Comparison of ENCODE assay signal across 21 mouse cellular contexts in the genomic region with DNA sequence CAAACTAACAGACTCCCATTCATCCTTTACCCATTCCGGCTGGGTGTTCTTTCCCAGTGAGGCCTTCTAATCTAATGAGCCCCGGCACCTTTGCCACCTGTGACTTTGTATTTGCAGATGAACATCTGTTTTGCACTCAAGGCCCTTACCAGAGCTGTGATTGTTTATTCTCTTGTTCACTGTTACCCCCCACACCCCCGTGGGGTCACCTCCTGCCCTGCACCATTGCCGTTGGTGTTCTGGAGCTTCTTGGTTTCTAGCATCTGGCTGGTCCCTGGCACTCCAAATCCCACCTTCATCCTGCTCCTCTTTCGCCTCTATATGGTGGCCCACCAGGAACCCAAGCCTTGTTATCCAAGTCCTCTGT. TPM values are rescaled to one million over a fixed set of nuclear protein-coding genes. Genes with fewer than 3 reads are reported as not detected.
A peak's percentile ranks its signal among the peaks of the same experiment; 100 is the strongest.
DNase-seq lines count a peak whose midpoint lies in the region; ATAC-seq and TF ChIP-seq lines count a peak whose summit lies in the region.
"Had no signal": no experiment of that assay in that cellular context is flagged by ENCODE, and none has a peak within 500 bp of the region (broad histone marks: within the 10 kb centered on the region; RNA-seq: fewer than 3 reads in every experiment).

No protein-coding gene starts in this region.

- H3K36me3 ChIP-seq in kidney, embryonic 15.5 days, result no peaks in the 10 kb centered on the region
- H3K36me3 ChIP-seq in lung, embryonic 16.5 days (ENCODE audit: control insufficient read depth, insufficient read depth, low read length), result no peaks in the 10 kb centered on the region
- no peaks in the 10 kb centered on the region for H3K36me3 ChIP-seq in intestine, postnatal 0 days (ENCODE audit: control insufficient read depth, insufficient read depth)
- no peaks in the 10 kb centered on the region for H3K36me3 ChIP-seq in stomach, postnatal 0 days (ENCODE audit: control insufficient read depth, insufficient read depth, low read length)
- H3K36me3 ChIP-seq: hindbrain, embryonic 15.5 days; liver, embryonic 15.5 days; midbrain, embryonic 15.5 days; neural tube, embryonic 13.5 days had no signal

- TF ChIP-seq EP300 in stomach, postnatal 0 days (optimal IDR thresholded peaks at IDR 0.05), result no peak

- H3K4me2 ChIP-seq in kidney, embryonic 15.5 days, result no peak overlapping the region
- H3K4me2 ChIP-seq in lung, embryonic 16.5 days (ENCODE audit: low read depth, low read length), result no peak overlapping the region
- H3K4me2 ChIP-seq in intestine, postnatal 0 days (replicated peaks; ENCODE audit: low read depth), result no peak overlapping the region
- H3K4me2 ChIP-seq in stomach, postnatal 0 days (replicated peaks; ENCODE audit: low read depth), result no peak overlapping the region
- H3K4me2 ChIP-seq: hindbrain, embryonic 15.5 days; liver, embryonic 15.5 days; midbrain, embryonic 15.5 days; neural tube, embryonic 13.5 days had no signal

- H3K27ac ChIP-seq in kidney, embryonic 15.5 days, result peak overlapping the region; percentile 76
- peak overlapping the region; percentile 97 for H3K27ac ChIP-seq in lung, embryonic 16.5 days (ENCODE audit: low read length)
- peak overlapping the region; percentile 90; the same call in 1 of the 2 replicates for H3K27ac ChIP-seq in intestine, postnatal 0 days (ENCODE audit: low read depth, low read length)
- peak overlapping the region; percentile 35 for H3K27ac ChIP-seq in stomach, postnatal 0 days (replicated peaks)
- H3K27ac ChIP-seq: hindbrain, embryonic 15.5 days; liver, embryonic 15.5 days; midbrain, embryonic 15.5 days; neural tube, embryonic 13.5 days had no signal

- DNase-seq in kidney, adult 9 months, result no peak
- DNase-seq in lung, postnatal 10 days, result no peak
- DNase-seq in stomach, postnatal 0 days (ENCODE audit: low spot score), result no peak
- DNase-seq in layer of hippocampus, adult 8-10 months (ENCODE audit: low spot score in 2 of 2), result no peak
- DNase-seq: adrenal gland, postnatal 10 days; cerebellum, adult 18-20 months; cerebellum, postnatal 25 days; heart, postnatal 36 days; kidney, adult 18-20 months; right cerebral cortex, postnatal 4 days had no signal

- no peak overlapping the region for H3K9ac ChIP-seq in kidney, embryonic 15.5 days
- no peak overlapping the region for H3K9ac ChIP-seq in lung, embryonic 16.5 days (ENCODE audit: low read length)
- no peak overlapping the region for H3K9ac ChIP-seq in intestine, postnatal 0 days (ENCODE audit: low read depth, low read length)
- no peak overlapping the region for H3K9ac ChIP-seq in stomach, postnatal 0 days (ENCODE audit: low read length)
- H3K9ac ChIP-seq: hindbrain, embryonic 15.5 days; liver, embryonic 15.5 days; midbrain, embryonic 15.5 days; neural tube, embryonic 13.5 days had no signal

- H3K9me3 ChIP-seq in kidney, embryonic 15.5 days (replicated peaks), result no peaks in the 10 kb centered on the region
- no peaks in the 10 kb centered on the region for H3K9me3 ChIP-seq in lung, embryonic 16.5 days (ENCODE audit: control insufficient read depth, low read length)
- H3K9me3 ChIP-seq in intestine, postnatal 0 days (ENCODE audit: control insufficient read depth), result no peaks in the 10 kb centered on the region
- H3K9me3 ChIP-seq in stomach, postnatal 0 days (ENCODE audit: control insufficient read depth, low read length), result no peaks in the 10 kb centered on the region
- H3K9me3 ChIP-seq: hindbrain, embryonic 15.5 days; liver, embryonic 15.5 days; midbrain, embryonic 15.5 days; neural tube, embryonic 13.5 days had no signal

- peaks cover 14% of the 10 kb centered on the region; the same call in 1 of the 2 replicates for H3K4me1 ChIP-seq in kidney, embryonic 15.5 days
- H3K4me1 ChIP-seq in lung, embryonic 16.5 days (replicated peaks; ENCODE audit: control insufficient read depth, insufficient read depth, low read length), result peaks cover 17% of the 10 kb centered on the region
- H3K4me1 ChIP-seq in intestine, postnatal 0 days (replicated peaks; ENCODE audit: control insufficient read depth, insufficient read depth, low read length), result peaks cover 11% of the 10 kb centered on the region; the same call in 1 of the 2 replicates
- no peaks in the 10 kb centered on the region for H3K4me1 ChIP-seq in stomach, postnatal 0 days (replicated peaks; ENCODE audit: control insufficient read depth, insufficient read depth)
- H3K4me1 ChIP-seq: hindbrain, embryonic 15.5 days; liver, embryonic 15.5 days; midbrain, embryonic 15.5 days; neural tube, embryonic 13.5 days had no signal

- ATAC-seq in kidney, embryonic 15.5 days (replicated peaks; ENCODE audit: low FRiP score), result no peak
- no peak for ATAC-seq in lung, embryonic 16.5 days (ENCODE audit: low read depth)
- no peak for ATAC-seq in intestine, postnatal 0 days
- ATAC-seq in stomach, postnatal 0 days (ENCODE audit: low FRiP score, low TSS enrichment), result no peak
- ATAC-seq: forebrain, embryonic 14.5 days; midbrain, embryonic 15.5 days had no signal

- H3K27me3 ChIP-seq in kidney, embryonic 15.5 days, result no peaks in the 10 kb centered on the region
- H3K27me3 ChIP-seq in lung, embryonic 16.5 days (ENCODE audit: control insufficient read depth, insufficient read depth, low read depth, low read length), result no peaks in the 10 kb centered on the region
- H3K27me3 ChIP-seq in intestine, postnatal 0 days (replicated peaks; ENCODE audit: control insufficient read depth, insufficient read depth, low read length), result no peaks in the 10 kb centered on the region
- H3K27me3 ChIP-seq in stomach, postnatal 0 days (ENCODE audit: control insufficient read depth, insufficient read depth, low read length), result no peaks in the 10 kb centered on the region
- H3K27me3 ChIP-seq: hindbrain, embryonic 15.5 days; midbrain, embryonic 15.5 days had no signal

- 80% methylated on average over 5 of the region's 5 CpGs for WGBS in kidney, embryonic 15.5 days
- 55% methylated on average over 5 of the region's 5 CpGs for WGBS in lung, embryonic 16.5 days
- 51% methylated on average over 5 of the region's 5 CpGs for WGBS in intestine, postnatal 0 days
- WGBS in stomach, postnatal 0 days, result 59% methylated on average over 5 of the region's 5 CpGs

- no peak overlapping the region for H3K4me3 ChIP-seq in kidney, embryonic 15.5 days (replicated peaks)
- no peak overlapping the region for H3K4me3 ChIP-seq in lung, embryonic 16.5 days (ENCODE audit: low read length)
- H3K4me3 ChIP-seq in intestine, postnatal 0 days (ENCODE audit: low read depth, low read length), result no peak overlapping the region
- no peak overlapping the region for H3K4me3 ChIP-seq in stomach, postnatal 0 days (ENCODE audit: low read depth, low read length)
- H3K4me3 ChIP-seq: hindbrain, embryonic 15.5 days; liver, embryonic 15.5 days; midbrain, embryonic 15.5 days; myocyte; neural tube, embryonic 13.5 days had no signal

- no peak for TF ChIP-seq CTCF in intestine, postnatal 0 days (IDR thresholded peaks at IDR 0.05; ENCODE audit: low read depth)
- TF ChIP-seq CTCF in stomach, postnatal 0 days (IDR thresholded peaks at IDR 0.05; ENCODE audit: low read depth), result no peak

RNA-seq across cellular contexts. Expression of a gene that starts 6.7 kb away (rescaled TPM):
- 6.5 and 8.0 TPM in 2 replicates for polyA plus RNA-seq in kidney, embryonic 15.5 days (2015; fragmentation: Nextera tagmentation; extraction: Ambion mirVana)
- 24.0 and 27.5 TPM in 2 replicates for polyA plus RNA-seq in lung, embryonic 16.5 days (2015; fragmentation: Nextera tagmentation; extraction: Ambion mirVana)
- 48.6 and 56.7 TPM in 2 replicates for polyA plus RNA-seq in intestine, postnatal 0 days (2015; fragmentation: Nextera tagmentation; extraction: Ambion mirVana)
- polyA plus RNA-seq in stomach, postnatal 0 days (2015; fragmentation: Nextera tagmentation; extraction: Ambion mirVana), result 27.4 and 29.6 TPM in 2 replicates
- 1 to 10 TPM; 1.0 to 1.2 (median 1.1) TPM for total RNA-seq in layer of hippocampus, adult 8-10 months (2022)
- total RNA-seq: granulocyte monocyte progenitor cell, adult 5-6 weeks; MEL had no signal
- polyA plus RNA-seq: forebrain, embryonic 14.5 days; hindbrain, embryonic 15.5 days; midbrain, embryonic 15.5 days; neural tube, embryonic 13.5 days had no signal

Comparison
In these comparisons a context has a peak if more than half of its experiments do, and no peak if none do; other contexts are left out.
1. H3K27ac ChIP-seq: peak in every context shown above with its lines; median percentile 97 in lung, embryonic 16.5 days; 90 in intestine, postnatal 0 days; 76 in kidney, embryonic 15.5 days; 35 in stomach, postnatal 0 days.